Mouse (Mus musculus): ENCODE results near the gene Zic1. TPM values are rescaled to one million over a fixed set of nuclear protein-coding genes. Genes with fewer than 3 reads are reported as not detected.

Gene Zic1
- polyA plus RNA-seq, 1 experiment from 2014 or later = not detected

- no peaks in the 10 kb centered on the region for H3K36me3 ChIP-seq (ENCODE audit: control insufficient read depth, insufficient read depth, low read length)
- H3K9ac ChIP-seq (ENCODE audit: low read length) = no peak overlapping the region
- ATAC-seq (ENCODE audit: low FRiP score, low TSS enrichment) = no peak
- DNase-seq (ENCODE audit: low spot score) = no peak
- TF ChIP-seq CTCF (IDR thresholded peaks at IDR 0.05; ENCODE audit: low read depth) (no peak), EP300 (optimal IDR thresholded peaks at IDR 0.05) (no peak)
- no peaks in the 10 kb centered on the region for H3K4me1 ChIP-seq (replicated peaks; ENCODE audit: control insufficient read depth, insufficient read depth)
- peaks cover 19% of the 10 kb centered on the region for H3K27me3 ChIP-seq (ENCODE audit: control insufficient read depth, insufficient read depth, low read length)
- no peak overlapping the region for H3K4me2 ChIP-seq (replicated peaks; ENCODE audit: low read depth)
- no peak overlapping the region for H3K27ac ChIP-seq (replicated peaks)
- no peaks in the 10 kb centered on the region for H3K9me3 ChIP-seq (ENCODE audit: control insufficient read depth, low read length)
- H3K4me3 ChIP-seq (ENCODE audit: low read depth, low read length) = no peak overlapping the region
- WGBS = 2% methylated on average over 14 of the region's 14 CpGs
Observed at GRCm38 (mm10) chr9:91350861-91351291, 14.7 kb downstream of the Zic1 start.

GRCm38 (mm10) chr9:91350211-91350791 lies 15.3 kb downstream of the Zic1 start:
- Histone ChIP-seq H3K4me3 (ENCODE audit: low read depth, low read length) (no peak overlapping the region), H3K36me3 (ENCODE audit: control insufficient read depth, insufficient read depth, low read length) (no peaks in the 10 kb centered on the region), H3K27ac (replicated peaks) (no peak overlapping the region), H3K27me3 (ENCODE audit: control insufficient read depth, insufficient read depth, low read length) (peaks cover 19% of the 10 kb centered on the region), H3K4me2 (replicated peaks; ENCODE audit: low read depth) (no peak overlapping the region), H3K4me1 (replicated peaks; ENCODE audit: control insufficient read depth, insufficient read depth) (no peaks in the 10 kb centered on the region), H3K9ac (ENCODE audit: low read length) (no peak overlapping the region), H3K9me3 (ENCODE audit: control insufficient read depth, low read length) (no peaks in the 10 kb centered on the region)
- ATAC-seq (ENCODE audit: low FRiP score, low TSS enrichment) (no peak), DNase-seq (ENCODE audit: low spot score) (no peak)
- 2% methylated on average over 16 of the region's 16 CpGs for WGBS
- TF ChIP-seq CTCF (IDR thresholded peaks at IDR 0.05; ENCODE audit: low read depth) = no peak
- TF ChIP-seq EP300 (optimal IDR thresholded peaks at IDR 0.05) = no peak

GRCm38 (mm10) chr9:91348746-91349145 lies 16.9 kb downstream of the Zic1 start:
- Histone ChIP-seq H3K27ac (replicated peaks) (no peak overlapping the region), H3K4me1 (replicated peaks; ENCODE audit: control insufficient read depth, insufficient read depth) (no peaks in the 10 kb centered on the region), H3K4me3 (ENCODE audit: low read depth, low read length) (no peak overlapping the region), H3K36me3 (ENCODE audit: control insufficient read depth, insufficient read depth, low read length) (no peaks in the 10 kb centered on the region), H3K9me3 (ENCODE audit: control insufficient read depth, low read length) (no peaks in the 10 kb centered on the region), H3K27me3 (ENCODE audit: control insufficient read depth, insufficient read depth, low read length) (peaks cover 12% of the 10 kb centered on the region), H3K4me2 (replicated peaks; ENCODE audit: low read depth) (no peak overlapping the region), H3K9ac (ENCODE audit: low read length) (no peak overlapping the region)
- DNase-seq (ENCODE audit: low spot score) = no peak
- no peak for ATAC-seq (ENCODE audit: low FRiP score, low TSS enrichment)
- TF ChIP-seq EP300 (optimal IDR thresholded peaks at IDR 0.05) (no peak), CTCF (IDR thresholded peaks at IDR 0.05; ENCODE audit: low read depth) (no peak)
- 35% methylated on average over 1 of the region's 1 CpGs for WGBS

GRCm38 (mm10) chr9:91347591-91347990 lies 18.0 kb downstream of the Zic1 start:
- no peak for DNase-seq (ENCODE audit: low spot score)
- Histone ChIP-seq H3K36me3 (ENCODE audit: control insufficient read depth, insufficient read depth, low read length) (no peaks in the 10 kb centered on the region), H3K9me3 (ENCODE audit: control insufficient read depth, low read length) (no peaks in the 10 kb centered on the region), H3K4me2 (replicated peaks; ENCODE audit: low read depth) (no peak overlapping the region), H3K4me3 (ENCODE audit: low read depth, low read length) (no peak overlapping the region), H3K27ac (replicated peaks) (no peak overlapping the region), H3K27me3 (ENCODE audit: control insufficient read depth, insufficient read depth, low read length) (peaks cover 8% of the 10 kb centered on the region), H3K9ac (ENCODE audit: low read length) (no peak overlapping the region), H3K4me1 (replicated peaks; ENCODE audit: control insufficient read depth, insufficient read depth) (no peaks in the 10 kb centered on the region)
- WGBS = 60% methylated on average over 2 of the region's 2 CpGs
- ATAC-seq (ENCODE audit: low FRiP score, low TSS enrichment) = no peak
- TF ChIP-seq EP300 (optimal IDR thresholded peaks at IDR 0.05) = no peak
- TF ChIP-seq CTCF (IDR thresholded peaks at IDR 0.05; ENCODE audit: low read depth) = no peak

Other genes starting within 250 kb of the Zic1 start
- not detected in 2 replicates for gene Zic4, start 3.4 kb downstream of the Zic1 start, polyA plus RNA-seq (2015; fragmentation: Nextera tagmentation; extraction: Ambion mirVana)

Measured in stomach, postnatal 0 days (tissue).